Mouse (Mus musculus) layer of hippocampus, adult 8-10 months (tissue): ENCODE data around the gene Gm3005. TPM values are rescaled to one million over a fixed set of nuclear protein-coding genes. Genes with fewer than 3 reads are reported as not detected.
"Not testable (repeated sequence)": the region's sequence is repeated elsewhere in the genome, so short reads cannot be mapped to it uniquely, and the experiment has no call there.

Source experiments
- DNase-seq, 2 experiments: peaks; one replicate each; pipeline ENCODE4 v3.0.0; 2022; ENCODE audit warnings: low spot score in 2 of 2
- total RNA-seq, 4 experiments: library from RNA; stranded (reverse); gene quantifications; 2 replicates each; pipeline ENCODE4 v1.2.4; 2022

The Gm3005 gene
- total RNA-seq: under 1 TPM in 1 of 4 experiments, not detected in 3; 0.50 TPM

DNA sequence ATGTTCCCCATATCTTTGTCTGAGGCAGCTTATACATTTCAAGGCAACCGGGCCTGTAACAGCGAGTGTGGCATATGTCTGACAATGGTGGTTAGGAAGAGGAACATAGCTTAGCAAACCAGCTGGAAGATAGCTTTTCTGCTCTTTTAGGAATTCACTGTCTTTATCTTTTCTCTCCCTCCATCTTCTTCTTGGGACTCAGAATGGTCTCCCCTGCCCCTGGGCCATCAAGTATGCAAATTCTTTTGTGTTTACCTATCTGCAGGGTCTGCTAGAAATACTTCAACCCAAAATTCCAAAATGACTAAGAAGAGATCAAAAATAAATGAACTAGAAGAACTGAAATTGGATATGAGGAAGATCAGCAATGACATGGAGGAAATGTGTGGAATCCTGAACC is at the start of gene Gm3005:
Gene Gm3005 (plus strand): TSS at position 301 of the 400 bp plus-strand sequence.
- DNase-seq: not testable (repeated sequence)

- DNase-seq: not testable (repeated sequence)
These were observed 33.1 kb upstream of the Gm3005 start, which contains the start of gene Gm10413 for GRCm38 (mm10) chr14:3394793-3395192. TSS of gene Gm10413 (plus strand) at chr14:3395093.

GRCm38 (mm10) chr14:3412314-3412713 is 15.6 kb upstream of the Gm3005 start, which contains the start of gene Gm10409:
TSS of gene Gm10409 (plus strand) at chr14:3412614.
- not testable (repeated sequence) for DNase-seq

GRCm38 (mm10) chr14:3449079-3449478 is 21.2 kb downstream of the Gm3005 start, which contains the start of gene Gm10408:
TSS of gene Gm10408 (plus strand) at chr14:3449379.
- DNase-seq: not testable (repeated sequence)

DNA sequence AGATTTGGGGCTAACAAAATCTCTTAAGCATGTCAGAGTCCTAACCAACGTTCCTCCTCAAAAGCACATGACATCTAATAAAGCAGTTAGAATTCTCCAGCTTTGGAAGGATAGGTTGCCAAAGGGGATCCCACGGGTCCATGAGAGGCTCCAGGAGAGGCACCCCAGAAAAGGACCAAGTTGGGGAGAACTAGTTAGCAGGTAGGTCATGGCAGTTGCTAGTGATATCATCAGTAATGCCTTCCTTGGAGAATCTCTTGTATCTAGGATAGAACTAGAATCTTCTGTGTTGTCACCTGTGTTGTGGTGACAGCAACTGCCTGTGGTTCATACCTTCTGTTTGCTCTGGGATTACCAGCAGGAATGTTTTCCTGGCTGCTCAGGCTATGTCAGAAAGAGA is 206.3 kb downstream of the Gm3005 start, which contains the start of gene Gm3012:
Gene Gm3012 (plus strand): TSS at position 301 of the 400 bp plus-strand sequence.
- not testable (repeated sequence) for DNase-seq

Other genes starting within 250 kb of the Gm3005 start
- under 1 TPM in 1 of 4 experiments, not detected in 3; 0.51 TPM for gene Gm5795, start 239.8 kb upstream of the Gm3005 start, total RNA-seq
- 1 to 10 TPM; 4.0 to 6.6 (median 4.6) TPM for gene D830030K20Rik, start 219.6 kb upstream of the Gm3005 start, total RNA-seq
- 1 to 10 TPM in 1 of 4 experiments, under 1 TPM in 1, not detected in 2; 0.91 to 6.2 TPM for gene Gm2956, start 95.5 kb upstream of the Gm3005 start, total RNA-seq
- gene Gm10413, start 33.0 kb upstream of the Gm3005 start, total RNA-seq: not detected
- gene Gm10409, start 15.5 kb upstream of the Gm3005 start, total RNA-seq: 1 to 10 TPM; 2.5 to 5.5 (median 3.5) TPM
- not detected for gene Gm10408, start 21.3 kb downstream of the Gm3005 start, total RNA-seq
- gene Gm3012, start 206.4 kb downstream of the Gm3005 start, total RNA-seq: not detected
- gene Gm3020, start 223.9 kb downstream of the Gm3005 start, total RNA-seq: 1 to 10 TPM; 2.5 to 5.5 (median 3.5) TPM